Mouse (Mus musculus): Measurements from ENCODE around the gene 2310034G01Rik. TPM values are rescaled to one million over a fixed set of nuclear protein-coding genes. Genes with fewer than 3 reads are reported as not detected.

Gene 2310034G01Rik
- total RNA-seq (2017) = not detected in 2 replicates

GRCm38 (mm10) chr19:46350168-46350932 lies at the start of gene 2310034G01Rik:
2310034G01Rik (minus strand) TSS chr19:46350302.
- ATAC-seq (ENCODE audit: extremely low read depth, insufficient number of reproducible peaks, low FRiP score, poor library complexity, severe bottlenecking) = no peak

GRCm38 (mm10) chr19:46399886-46400285 lies 49.8 kb upstream of the 2310034G01Rik start:
- ATAC-seq (ENCODE audit: extremely low read depth, insufficient number of reproducible peaks, low FRiP score, poor library complexity, severe bottlenecking) = no peak

- ATAC-seq (ENCODE audit: extremely low read depth, insufficient number of reproducible peaks, low FRiP score, poor library complexity, severe bottlenecking) = no peak
Measured at GRCm38 (mm10) chr19:46399372-46399771, 49.3 kb upstream of the 2310034G01Rik start.

- no peak for ATAC-seq (ENCODE audit: extremely low read depth, insufficient number of reproducible peaks, low FRiP score, poor library complexity, severe bottlenecking)
Measured at GRCm38 (mm10) chr19:46398401-46398800, 48.3 kb upstream of the 2310034G01Rik start.

- ATAC-seq (ENCODE audit: extremely low read depth, insufficient number of reproducible peaks, low FRiP score, poor library complexity, severe bottlenecking) = no peak
Measured at GRCm38 (mm10) chr19:46397436-46398001, 47.4 kb upstream of the 2310034G01Rik start.

GRCm38 (mm10) chr19:46396686-46397435 lies 46.8 kb upstream of the 2310034G01Rik start, which contains the start of gene Sufu:
Sufu (plus strand) TSS chr19:46396896.
- peak; percentile 82 for ATAC-seq (ENCODE audit: extremely low read depth, insufficient number of reproducible peaks, low FRiP score, poor library complexity, severe bottlenecking)

GRCm38 (mm10) chr19:46396109-46396508 lies 46.0 kb upstream of the 2310034G01Rik start:
- ATAC-seq (ENCODE audit: extremely low read depth, insufficient number of reproducible peaks, low FRiP score, poor library complexity, severe bottlenecking) = no peak

GRCm38 (mm10) chr19:46395109-46396009 lies 45.3 kb upstream of the 2310034G01Rik start, which contains the start of gene Actr1a:
Actr1a (minus strand) TSS chr19:46395748.
- peak; percentile 82 for ATAC-seq (ENCODE audit: extremely low read depth, insufficient number of reproducible peaks, low FRiP score, poor library complexity, severe bottlenecking)

- no peak for ATAC-seq (ENCODE audit: extremely low read depth, insufficient number of reproducible peaks, low FRiP score, poor library complexity, severe bottlenecking)
Measured at GRCm38 (mm10) chr19:46394712-46395108, 44.6 kb upstream of the 2310034G01Rik start.

GRCm38 (mm10) chr19:46392018-46392417 lies 41.9 kb upstream of the 2310034G01Rik start:
- no peak for ATAC-seq (ENCODE audit: extremely low read depth, insufficient number of reproducible peaks, low FRiP score, poor library complexity, severe bottlenecking)

GRCm38 (mm10) chr19:46389872-46390271 lies 39.8 kb upstream of the 2310034G01Rik start:
- ATAC-seq (ENCODE audit: extremely low read depth, insufficient number of reproducible peaks, low FRiP score, poor library complexity, severe bottlenecking) = no peak

GRCm38 (mm10) chr19:46382275-46382674 lies 32.2 kb upstream of the 2310034G01Rik start:
- ATAC-seq (ENCODE audit: extremely low read depth, insufficient number of reproducible peaks, low FRiP score, poor library complexity, severe bottlenecking) = no peak

GRCm38 (mm10) chr19:46375891-46376290 lies 25.8 kb upstream of the 2310034G01Rik start:
- ATAC-seq (ENCODE audit: extremely low read depth, insufficient number of reproducible peaks, low FRiP score, poor library complexity, severe bottlenecking) = no peak

GRCm38 (mm10) chr19:46375489-46375888 lies 25.4 kb upstream of the 2310034G01Rik start:
- no peak for ATAC-seq (ENCODE audit: extremely low read depth, insufficient number of reproducible peaks, low FRiP score, poor library complexity, severe bottlenecking)

- peak; percentile 30; the same call in 1 of the 2 replicates for ATAC-seq (ENCODE audit: extremely low read depth, insufficient number of reproducible peaks, low FRiP score, poor library complexity, severe bottlenecking)
Measured at GRCm38 (mm10) chr19:46374477-46375088, 24.5 kb upstream of the 2310034G01Rik start.

GRCm38 (mm10) chr19:46369204-46369603 lies 19.1 kb upstream of the 2310034G01Rik start:
- ATAC-seq (ENCODE audit: extremely low read depth, insufficient number of reproducible peaks, low FRiP score, poor library complexity, severe bottlenecking) = peak; percentile 80; the same call in 1 of the 2 replicates

- no peak for ATAC-seq (ENCODE audit: extremely low read depth, insufficient number of reproducible peaks, low FRiP score, poor library complexity, severe bottlenecking)
Measured at GRCm38 (mm10) chr19:46367798-46368590, 17.9 kb upstream of the 2310034G01Rik start.

Data from neutrophil, adult 5-6 weeks (primary cell).